ENCODE assay signal across 14 mouse cellular contexts in the genomic region with DNA sequence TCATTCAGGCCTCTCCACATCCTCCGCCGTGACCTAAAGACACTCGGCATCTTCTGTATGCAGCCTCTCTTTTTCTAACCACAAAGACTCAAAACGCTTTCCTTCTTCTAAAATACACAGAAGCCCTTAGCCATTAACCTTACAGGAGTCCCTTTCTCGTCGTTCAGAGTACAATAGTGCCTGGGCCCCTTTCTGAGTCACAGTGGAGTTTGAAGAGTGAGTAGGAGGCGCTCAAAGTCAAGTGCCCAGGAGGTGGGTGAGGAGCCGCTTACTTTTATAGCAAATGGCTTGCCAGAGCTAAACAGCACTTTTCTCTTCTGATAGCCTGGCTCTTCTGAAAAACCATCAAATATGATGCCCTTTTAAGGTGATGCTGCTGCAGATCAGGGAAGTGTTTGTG.
DNase-seq lines count a peak whose midpoint lies in the region; ATAC-seq and TF ChIP-seq lines count a peak whose summit lies in the region.
"Had no signal": no experiment of that assay in that cellular context is flagged by ENCODE, and none has a peak within 500 bp of the region (broad histone marks: within the 10 kb centered on the region; RNA-seq: fewer than 3 reads in every experiment).

No protein-coding gene starts in this region.

- peaks cover 7% of the 10 kb centered on the region for H3K4me1 ChIP-seq in heart, embryonic 16.5 days (ENCODE audit: control insufficient read depth, insufficient read depth, low read length)
- peaks cover 46% of the 10 kb centered on the region for H3K4me1 ChIP-seq in G1E (ENCODE audit: insufficient read depth, low read depth, low read length)
- H3K4me1 ChIP-seq: hindbrain, embryonic 12.5 days; midbrain, embryonic 12.5 days had no signal

- no peaks in the 10 kb centered on the region for H3K9me3 ChIP-seq in heart, embryonic 16.5 days (replicated peaks; ENCODE audit: control insufficient read depth, low read length)
- no peaks in the 10 kb centered on the region for H3K9me3 ChIP-seq in G1E (replicated peaks)
- H3K9me3 ChIP-seq: hindbrain, embryonic 12.5 days; midbrain, embryonic 12.5 days; neural tube, embryonic 15.5 days had no signal

- peaks cover 19% of the 10 kb centered on the region for H3K36me3 ChIP-seq in heart, embryonic 16.5 days (ENCODE audit: control insufficient read depth, insufficient read depth)
- H3K36me3 ChIP-seq in G1E (replicated peaks) (peaks cover 60% of the 10 kb centered on the region), myocyte (ENCODE audit: control insufficient read depth, insufficient read depth) (peaks cover 35% of the 10 kb centered on the region)

- no peak overlapping the region for H3K4me2 ChIP-seq in heart, embryonic 16.5 days (ENCODE audit: low read depth, low read length)
- H3K4me2 ChIP-seq in myocyte (ENCODE audit: low read depth): peak overlapping the region; percentile 0
- H3K4me2 ChIP-seq: hindbrain, embryonic 12.5 days; midbrain, embryonic 12.5 days; neural tube, embryonic 15.5 days had no signal

- ATAC-seq in heart, embryonic 16.5 days (replicated peaks; ENCODE audit: extremely low read depth, insufficient read depth, low FRiP score): no peak
- peak; percentile 55; the same call in 1 of the 2 replicates for ATAC-seq in G1E (ENCODE audit: extremely low read depth, insufficient number of reproducible peaks, low FRiP score, poor library complexity, severe bottlenecking)

- TF ChIP-seq POLR2A in myocyte (IDR thresholded peaks at IDR 0.05; ENCODE audit: insufficient read length, low read depth): no peak

- 40% methylated on average over 8 of the region's 8 CpGs for WGBS in heart, embryonic 16.5 days

- no peaks in the 10 kb centered on the region for H3K27me3 ChIP-seq in heart, embryonic 16.5 days (ENCODE audit: control insufficient read depth, insufficient read depth, low read length)
- H3K27me3 ChIP-seq in G1E (ENCODE audit: insufficient read depth, low read length): no peaks in the 10 kb centered on the region
- H3K27me3 ChIP-seq in myocyte (ENCODE audit: control insufficient read depth, insufficient read depth, insufficient read length): no peaks in the 10 kb centered on the region
- H3K27me3 ChIP-seq: hindbrain, embryonic 12.5 days; midbrain, embryonic 12.5 days; neural tube, embryonic 15.5 days had no signal

- H3K27ac ChIP-seq in heart, embryonic 16.5 days (ENCODE audit: low read length): peak overlapping the region; percentile 24; the same call in 1 of the 2 replicates
- H3K27ac ChIP-seq: hindbrain, embryonic 12.5 days; midbrain, embryonic 12.5 days; neural tube, embryonic 15.5 days had no signal

- H3K9ac ChIP-seq in heart, embryonic 16.5 days (ENCODE audit: low read length): no peak overlapping the region
- H3K9ac ChIP-seq: hindbrain, embryonic 12.5 days; midbrain, embryonic 12.5 days; neural tube, embryonic 15.5 days had no signal

- H3ac ChIP-seq in myocyte (ENCODE audit: control insufficient read depth, insufficient read length): no peak overlapping the region

- DNase-seq in heart, adult 18-20 months: no peak
- peak; percentile 79 for DNase-seq in CD4-positive, CD25-positive, alpha-beta regulatory T cell, adult 2 months (ENCODE audit: low read depth, low spot score)
- DNase-seq in G1E (ENCODE audit: low spot score): peak; percentile 16
- DNase-seq in neural tube, embryonic 10.5 days (ENCODE audit: extremely low spot score, low spot score): no peak
- no peak for DNase-seq in layer of hippocampus, adult 8-10 months (ENCODE audit: low spot score in 2 of 2)
- DNase-seq: cerebellum, postnatal 36 days; kidney, adult 8-10 months; left cerebral cortex, postnatal 4 days; right cerebral cortex, postnatal 14 days had no signal

- no peak overlapping the region for H3K4me3 ChIP-seq in heart, embryonic 16.5 days (ENCODE audit: low read length)
- no peak overlapping the region; the same call in 1 of the 2 replicates for H3K4me3 ChIP-seq in G1E (ENCODE audit: low read depth, low read length)
- H3K4me3 ChIP-seq in myocyte: no peak overlapping the region
- H3K4me3 ChIP-seq: hindbrain, embryonic 12.5 days; midbrain, embryonic 12.5 days; neural tube, embryonic 15.5 days had no signal

- H3K79me2 ChIP-seq in myocyte (ENCODE audit: control insufficient read depth, insufficient read depth): peaks cover 8% of the 10 kb centered on the region

- TF ChIP-seq CTCF in G1E (IDR thresholded peaks at IDR 0.05; ENCODE audit: low read depth, low read length): no peak

TF ChIP-seq in myocyte, 11 proteins besides CTCF, POLR2A, EP300 and RAD21:
- TF ChIP-seq USF1 (IDR thresholded peaks at IDR 0.05; ENCODE audit: low read depth): no peak
- no peak for TF ChIP-seq E2F4 (IDR thresholded peaks at IDR 0.05; ENCODE audit: insufficient read depth)
- TF ChIP-seq MYOD1 (IDR thresholded peaks at IDR 0.05; ENCODE audit: control insufficient read depth in 1 of 3, insufficient read length in 2 of 3, low read depth in 2 of 3): no peak
- no peak for TF ChIP-seq TCF12 (IDR thresholded peaks at IDR 0.05; ENCODE audit: insufficient read depth, poor library complexity, severe bottlenecking)
- no peak for TF ChIP-seq TCF3 (IDR thresholded peaks at IDR 0.05; ENCODE audit: insufficient read length, low read depth)
- no peak for TF ChIP-seq POLR2AphosphoS2 (IDR thresholded peaks at IDR 0.05; ENCODE audit: insufficient read length, low read depth)
- no peak for TF ChIP-seq SRF (IDR thresholded peaks at IDR 0.05; ENCODE audit: control insufficient read depth, insufficient read length, low read depth)
- no peak for TF ChIP-seq MYOG (IDR thresholded peaks at IDR 0.05; ENCODE audit: control insufficient read depth in 1 of 3, insufficient read depth in 1 of 3, insufficient read length in 2 of 3, low read depth in 2 of 3)
- TF ChIP-seq REST (IDR thresholded peaks at IDR 0.05; ENCODE audit: insufficient read depth, insufficient read length): no peak
- no peak for TF ChIP-seq MAX (IDR thresholded peaks at IDR 0.05; ENCODE audit: low read depth)
- TF ChIP-seq CEBPB (IDR thresholded peaks at IDR 0.05; ENCODE audit: insufficient read depth, poor library complexity, severe bottlenecking): no peak
TF ChIP-seq in myocyte: peak in this region for 0.

Comparison
In these comparisons a context has a peak if more than half of its experiments do, and no peak if none do; other contexts are left out.
1. DNase-seq: peak in CD4-positive, CD25-positive, alpha-beta regulatory T cell, adult 2 months (single experiment) and G1E (single experiment); none in heart, adult 18-20 months (0 of 2), neural tube, embryonic 10.5 days (single experiment) and layer of hippocampus, adult 8-10 months (0 of 2).